Mouse (Mus musculus) cerebellum, adult 9-10 months (tissue): Measurements from ENCODE around the gene Mid1.
A peak's percentile ranks its signal among the peaks of the same experiment; 100 is the strongest.
"Not testable (repeated sequence)": the region's sequence is repeated elsewhere in the genome, so short reads cannot be mapped to it uniquely, and the experiment has no call there.

Source experiments
- DNase-seq: peaks from one replicate; pipeline ENCODE4 v3.0.0; 2022

Mid1 gene

DNA sequence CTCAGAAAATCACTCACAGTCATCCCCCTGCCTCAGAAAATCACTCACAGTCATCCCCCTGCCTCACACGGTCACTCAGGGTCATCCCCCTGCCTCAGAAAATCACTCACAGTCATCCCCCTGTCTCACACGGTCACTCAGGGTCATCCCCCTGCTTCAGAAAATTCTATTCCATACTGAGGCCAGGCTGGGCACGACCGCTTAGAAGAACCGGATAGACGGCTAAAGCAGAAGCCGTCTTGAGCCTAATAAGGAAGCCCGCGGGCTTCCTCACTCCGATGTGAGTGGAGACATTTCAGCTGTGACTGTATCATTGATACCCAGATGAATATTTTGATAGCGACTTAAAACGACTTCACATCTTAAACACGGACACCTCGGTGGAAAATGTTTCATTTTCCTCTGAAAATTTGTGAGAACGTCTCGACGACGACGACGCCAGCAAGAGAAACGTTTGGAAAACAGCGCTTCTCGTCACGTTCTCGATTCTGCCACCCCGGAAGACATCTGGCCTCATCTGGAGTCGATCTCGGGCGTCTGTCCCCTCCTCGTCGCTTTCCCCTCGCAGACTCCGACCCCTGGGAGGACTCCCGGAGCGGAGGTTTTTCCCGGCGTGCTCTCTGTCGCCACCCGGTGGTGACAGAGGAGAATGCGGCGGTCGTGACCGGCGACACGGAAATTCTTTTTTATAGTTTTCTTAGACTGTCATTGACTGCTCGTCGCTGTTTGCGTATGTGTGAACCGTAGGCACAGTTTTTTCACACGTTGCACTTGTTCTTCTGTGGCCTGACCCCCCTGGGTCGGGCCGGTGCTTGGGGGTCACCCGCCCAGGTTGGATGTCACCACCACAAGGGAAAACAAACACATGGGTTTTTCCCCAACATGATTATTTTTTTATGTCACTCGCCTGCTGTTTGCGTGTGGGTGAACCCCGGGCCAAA, 305.0 kb downstream of the Mid1 start:
- DNase-seq, result peak; percentile 65

GRCm38 (mm10) chrX:169991128-169991873, 306.3 kb downstream of the Mid1 start:
- DNase-seq, result peak; percentile 92

GRCm38 (mm10) chrX:169992086-169992930, 307.3 kb downstream of the Mid1 start:
- DNase-seq, result not testable (repeated sequence)

GRCm38 (mm10) chrX:169992951-169993547, 308.1 kb downstream of the Mid1 start:
- DNase-seq, result peak; percentile 59

DNA sequence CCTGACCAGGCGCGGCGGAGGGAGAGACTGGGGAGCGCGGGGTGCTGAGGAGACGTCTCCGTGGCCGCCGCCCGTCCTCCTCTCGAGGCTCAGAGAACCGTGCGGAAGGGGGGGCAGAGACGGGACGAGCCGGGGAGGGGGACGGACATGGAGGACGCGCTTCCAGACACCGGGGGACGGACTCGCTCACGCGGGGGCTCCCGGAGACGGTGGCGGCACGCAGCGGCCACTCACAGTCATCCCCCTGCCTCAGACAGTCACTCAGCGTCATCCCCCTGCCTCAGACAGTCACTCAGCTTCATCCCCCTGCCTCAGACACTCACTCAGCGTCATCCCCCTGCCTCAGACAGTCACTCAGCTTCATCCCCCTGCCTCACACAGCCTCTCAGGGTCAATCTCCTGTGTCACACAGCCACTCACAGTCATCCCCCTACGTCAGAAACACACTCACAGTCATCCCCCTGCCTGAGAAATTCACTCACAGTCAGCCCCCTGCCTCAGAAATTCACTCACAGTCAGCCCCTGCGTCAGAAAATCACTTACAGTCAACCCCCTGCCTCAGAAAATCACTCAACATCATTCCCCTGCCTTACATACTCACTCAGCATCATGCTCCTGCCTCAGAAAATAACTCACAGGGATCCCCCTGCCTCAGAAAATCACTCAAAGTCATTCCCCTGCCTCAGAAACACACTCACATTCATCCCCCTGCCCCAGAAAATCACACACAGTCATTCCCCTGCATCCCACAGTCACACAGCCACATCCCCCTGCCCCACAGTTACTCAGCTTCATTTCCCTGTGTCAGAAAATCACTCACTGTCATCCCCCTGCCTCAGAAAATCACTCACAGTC, 309.2 kb downstream of the Mid1 start:
- not testable (repeated sequence) for DNase-seq

DNA sequence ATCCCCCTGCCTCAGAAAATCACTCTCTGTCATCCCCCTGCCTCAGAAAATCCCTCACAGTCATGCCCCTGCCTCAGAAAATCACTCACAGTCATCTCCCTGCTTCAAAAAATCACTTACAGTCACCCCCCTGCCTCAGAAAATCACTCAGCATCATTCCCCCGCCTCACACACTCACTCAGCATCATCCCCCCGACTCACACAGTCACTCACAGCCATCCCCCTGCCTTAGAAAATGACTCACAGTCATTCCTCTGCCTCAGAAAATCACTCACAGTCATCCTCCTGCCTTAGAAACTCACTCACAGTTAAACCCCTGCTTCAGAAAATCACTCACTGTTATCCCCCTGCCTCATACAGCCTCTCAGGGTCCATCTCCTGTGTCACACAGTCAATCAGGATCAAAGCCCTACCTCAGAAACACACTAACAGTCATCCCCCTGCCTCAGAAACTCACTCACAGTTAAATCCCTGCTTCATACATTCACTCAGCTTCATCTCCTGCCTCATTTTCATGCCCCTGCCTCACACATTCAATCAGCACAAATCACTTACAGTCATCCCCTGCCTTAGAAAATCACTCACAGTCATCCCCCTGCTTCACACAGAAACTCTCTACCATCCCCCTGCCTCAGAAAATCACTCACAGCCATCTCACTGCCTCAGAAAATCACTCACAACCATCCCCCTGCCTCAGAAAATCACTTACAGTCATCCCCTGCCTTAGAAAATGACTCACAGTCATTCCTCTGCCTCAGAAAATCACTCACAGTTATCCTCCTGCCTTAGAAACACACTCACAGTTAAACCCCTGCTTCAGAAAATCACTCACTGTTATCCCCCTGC, 310.1 kb downstream of the Mid1 start:
- not testable (repeated sequence) for DNase-seq

DNA sequence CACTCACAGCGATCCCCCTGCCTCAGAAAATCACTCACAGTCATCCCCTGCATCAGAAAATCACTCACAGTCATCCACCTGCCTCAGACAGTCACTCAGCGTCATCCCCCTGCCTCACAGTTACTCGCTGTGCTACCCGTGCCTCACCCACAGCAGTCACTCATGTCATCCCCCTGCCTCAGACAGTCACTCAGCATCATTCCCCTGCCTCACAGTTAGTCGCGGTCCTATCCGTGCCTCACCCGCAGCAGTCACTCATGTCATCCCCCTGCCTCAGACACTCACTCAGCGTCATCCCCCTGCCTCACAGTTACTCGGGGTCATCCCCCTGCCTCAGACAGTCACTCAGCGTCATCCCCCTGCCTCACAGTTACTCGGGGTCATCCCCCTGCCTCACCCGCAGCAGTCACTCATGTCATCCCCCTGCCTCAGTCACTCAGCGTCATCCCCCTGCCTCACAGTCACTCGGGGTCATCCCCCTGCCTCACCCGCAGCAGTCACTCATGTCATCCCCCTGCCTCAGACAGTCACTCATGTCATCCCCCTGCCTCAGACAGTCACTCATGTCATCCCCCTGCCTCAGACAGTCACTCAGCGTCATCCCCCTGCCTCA, 311.0 kb downstream of the Mid1 start:
- DNase-seq, result not testable (repeated sequence)

DNA sequence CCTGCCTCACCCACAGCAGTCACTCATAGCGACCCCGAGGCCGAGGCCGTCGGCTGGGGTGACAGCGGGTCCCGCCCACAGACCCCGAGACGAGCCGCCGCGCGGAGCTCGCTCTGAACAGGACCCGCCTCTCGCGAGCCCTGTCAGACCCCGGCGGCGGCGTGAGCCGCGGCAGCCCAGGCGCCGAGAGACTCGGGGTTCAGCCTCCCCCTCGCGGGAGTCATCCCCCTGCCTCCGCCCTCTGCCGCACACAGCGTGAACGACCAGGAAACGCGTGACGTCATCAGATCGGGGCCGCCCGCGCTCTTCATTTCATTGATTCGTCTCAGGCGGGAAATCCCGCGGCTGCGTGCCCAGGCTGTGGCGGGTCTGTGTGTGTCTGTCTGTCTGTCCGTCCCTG, 311.9 kb downstream of the Mid1 start:
- peak; percentile 60 for DNase-seq

DNA sequence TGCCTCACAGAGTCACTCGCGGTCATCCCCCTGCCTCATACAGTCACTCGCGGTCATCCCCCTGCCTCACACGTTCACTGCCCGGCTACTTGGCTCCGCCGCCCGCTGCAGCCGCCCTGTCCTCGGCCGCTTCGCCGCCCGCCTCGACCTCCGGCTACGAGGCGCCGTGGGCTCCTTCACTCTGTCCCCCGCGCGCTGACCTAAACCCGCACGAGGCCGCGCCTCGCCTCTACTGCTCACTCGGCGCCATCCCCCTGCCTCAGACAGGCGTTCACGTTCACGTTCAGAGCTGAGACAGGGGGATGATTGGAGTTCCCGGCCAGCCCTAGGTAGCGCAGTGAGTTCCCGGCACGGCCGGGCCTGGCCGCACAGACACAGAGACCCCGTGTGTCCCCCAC, 312.5 kb downstream of the Mid1 start:
- DNase-seq, result peak; percentile 66

GRCm38 (mm10) chrX:169997854-169998456, 313.0 kb downstream of the Mid1 start:
- DNase-seq, result peak; percentile 91

GRCm38 (mm10) chrX:169998559-169999219, 313.7 kb downstream of the Mid1 start:
- not testable (repeated sequence) for DNase-seq

DNA sequence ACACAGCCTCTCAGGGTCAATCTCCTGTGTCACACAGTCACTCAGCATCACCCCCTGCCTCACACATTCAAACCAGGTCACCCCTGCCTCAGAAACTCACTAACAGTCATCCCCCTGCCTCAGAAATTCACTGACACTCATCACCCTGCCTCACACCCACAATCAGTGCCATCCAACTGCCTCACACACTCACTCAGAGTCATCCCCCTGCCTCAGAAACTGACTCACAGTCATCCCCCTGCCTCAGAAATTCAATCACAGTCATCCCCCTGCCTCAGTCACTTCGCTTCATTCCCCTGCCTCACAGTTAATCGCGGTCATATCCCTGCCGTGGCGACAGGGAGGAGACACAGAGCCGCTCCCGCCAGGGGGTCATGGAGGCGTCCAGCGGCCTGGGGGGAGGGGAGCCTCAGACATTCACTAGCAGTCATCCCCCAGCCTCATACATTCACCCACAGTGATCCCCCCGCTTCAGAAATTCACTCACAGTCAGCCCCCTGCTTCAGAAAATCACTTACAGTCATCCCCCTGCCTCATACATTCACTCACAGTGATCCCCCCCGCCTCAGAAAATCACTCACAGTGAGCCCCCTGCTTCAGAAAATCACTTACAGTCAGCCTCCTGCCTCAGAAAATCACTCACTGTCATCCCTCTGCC, 314.4 kb downstream of the Mid1 start:
- DNase-seq, result peak; percentile 63

GRCm38 (mm10) chrX:169999912-170000641, 315.1 kb downstream of the Mid1 start:
- DNase-seq, result not testable (repeated sequence)

DNA sequence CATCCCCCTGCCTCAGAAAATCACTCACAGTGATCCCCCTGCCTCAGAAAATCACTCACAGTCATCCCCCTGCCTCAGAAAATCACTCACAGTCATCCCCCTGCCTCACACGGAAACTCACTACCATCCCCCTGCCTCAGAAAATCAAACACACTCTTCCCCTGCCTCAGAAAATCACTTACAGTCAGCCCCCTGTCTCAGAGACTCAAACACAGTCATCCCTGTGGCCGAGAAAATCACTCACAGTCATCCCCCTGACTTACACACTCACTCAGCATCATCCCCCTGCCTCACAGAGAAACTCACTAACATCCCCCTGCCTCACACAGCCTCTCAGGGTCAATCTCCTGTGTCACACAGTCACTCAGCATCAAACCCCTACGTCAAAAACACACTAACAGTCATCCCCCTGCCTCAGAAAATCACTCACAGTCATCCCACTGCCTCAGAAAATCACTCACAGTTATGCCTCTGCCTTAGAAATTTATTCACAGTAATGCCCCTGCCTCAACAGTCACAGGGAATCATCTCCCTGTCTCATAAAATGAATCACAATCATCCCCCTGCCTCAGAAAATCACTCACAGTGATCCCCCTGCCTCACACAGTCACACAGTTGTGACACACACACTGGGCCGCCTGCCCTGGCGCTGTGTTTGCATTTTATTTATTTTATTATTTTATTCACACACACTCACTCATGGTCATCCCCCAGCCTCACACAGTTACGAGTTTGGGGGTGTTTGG, 315.8 kb downstream of the Mid1 start:
- DNase-seq, result not testable (repeated sequence)

DNA sequence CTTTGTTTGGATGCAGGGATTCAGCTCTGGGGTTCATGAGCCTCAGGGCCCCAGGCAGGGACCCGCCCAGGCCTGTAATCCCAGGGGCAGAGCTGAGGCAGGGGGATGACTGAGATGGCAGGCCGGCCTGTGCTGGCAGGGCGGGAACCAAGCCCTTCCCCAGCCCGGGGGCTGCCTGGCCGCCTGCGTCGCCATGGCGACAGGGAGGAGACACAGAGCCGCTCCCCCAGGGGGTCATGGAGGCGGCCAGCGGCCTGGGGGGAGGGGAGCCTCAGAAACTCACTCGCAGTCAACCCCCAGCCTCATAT, 316.3 kb downstream of the Mid1 start:
- DNase-seq, result not testable (repeated sequence)

DNA sequence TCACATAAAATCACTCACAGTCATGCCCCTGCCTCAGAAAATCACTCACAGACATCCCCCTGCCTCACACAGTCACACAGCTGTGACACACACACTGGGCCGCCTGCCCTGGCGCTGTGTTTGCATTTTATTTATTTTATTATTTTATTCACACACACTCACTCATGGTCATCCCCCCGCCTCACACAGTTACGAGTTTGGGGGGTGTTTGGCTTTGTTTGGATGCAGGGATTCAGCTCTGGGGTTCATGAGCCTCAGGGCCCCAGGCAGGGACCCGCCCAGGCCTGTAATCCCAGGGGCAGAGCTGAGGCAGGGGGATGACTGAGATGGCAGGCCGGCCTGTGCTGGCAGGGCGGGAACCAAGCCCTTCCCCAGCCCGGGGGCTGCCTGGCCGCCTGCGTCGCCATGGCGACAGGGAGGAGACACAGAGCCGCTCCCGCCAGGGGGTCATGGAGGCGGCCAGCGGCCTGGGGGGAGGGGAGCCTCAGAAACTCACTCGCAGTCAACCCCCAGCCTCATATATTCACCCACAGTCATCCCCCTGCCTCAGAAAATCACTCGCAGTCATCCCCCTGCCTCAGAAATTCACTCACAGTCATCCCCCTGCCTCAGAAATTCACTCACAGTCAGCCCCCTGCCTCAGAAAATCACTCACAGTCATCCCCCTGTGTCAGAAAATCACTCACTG, 317.7 kb downstream of the Mid1 start:
- DNase-seq, result peak; percentile 87
